Comparison of ENCODE assay signal across 23 mouse cellular contexts in the genomic region with DNA sequence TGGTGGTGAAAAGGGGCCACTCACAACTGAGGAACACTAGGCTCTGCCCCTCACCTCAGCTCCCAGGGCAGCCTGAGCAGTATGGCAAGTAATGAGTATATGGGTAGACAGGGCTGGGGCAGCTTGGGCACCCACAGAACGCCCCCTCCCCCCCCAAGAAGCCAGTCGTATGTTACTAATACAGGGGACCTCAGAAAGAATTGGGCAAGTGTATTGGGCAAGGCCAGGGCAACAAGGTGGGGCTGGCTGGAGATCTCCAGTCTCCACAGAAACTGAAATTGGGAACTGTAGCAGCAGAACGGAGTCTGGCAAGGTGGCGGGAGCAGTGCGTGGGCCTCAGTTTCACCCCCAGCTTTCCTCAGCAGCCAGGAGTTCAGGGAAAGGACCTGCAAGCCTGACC.
DNase-seq lines count a peak whose midpoint lies in the region; ATAC-seq lines count a peak whose summit lies in the region.
"Had no signal": no experiment of that assay in that cellular context is flagged by ENCODE, and none has a peak within 500 bp of the region (broad histone marks: within the 10 kb centered on the region; RNA-seq: fewer than 3 reads in every experiment).

No protein-coding gene starts in this region.

- no peak overlapping the region for H3K4me2 ChIP-seq in kidney, embryonic 16.5 days (replicated peaks; ENCODE audit: low read depth, low read length)
- H3K4me2 ChIP-seq: forebrain, embryonic 15.5 days; hindbrain, embryonic 15.5 days; kidney, embryonic 15.5 days; liver, embryonic 15.5 days; lung, embryonic 15.5 days; midbrain, embryonic 13.5 days; neural tube, embryonic 13.5 days had no signal

- DNase-seq in heart, embryonic 10.5 days (ENCODE audit: low spot score) = no peak
- DNase-seq in heart, adult 8-10 months (ENCODE audit: low spot score) = no peak
- no peak for DNase-seq in kidney, postnatal 10 days
- DNase-seq in retina, postnatal 1 day = no peak
- DNase-seq in cerebellum, adult 18-20 months = no peak
- DNase-seq: adrenal gland, postnatal 36 days; embryo, embryonic 11 days; gastrocnemius, postnatal 10 days; heart, adult 18-20 months; kidney, adult 11 months; layer of hippocampus, adult 9-11 months; right cerebral cortex, postnatal 4 days had no signal

- H3K4me3 ChIP-seq in heart, embryonic 10.5 days = no peak overlapping the region
- H3K4me3 ChIP-seq in kidney, embryonic 16.5 days (ENCODE audit: low read length) = no peak overlapping the region
- H3K4me3 ChIP-seq: forebrain, embryonic 15.5 days; hindbrain, embryonic 15.5 days; kidney, embryonic 15.5 days; liver, embryonic 15.5 days; lung, embryonic 15.5 days; midbrain, embryonic 13.5 days; neural tube, embryonic 13.5 days had no signal

- H3K9me3 ChIP-seq in heart, embryonic 10.5 days = no peaks in the 10 kb centered on the region
- no peaks in the 10 kb centered on the region for H3K9me3 ChIP-seq in kidney, embryonic 16.5 days (ENCODE audit: low read length)
- H3K9me3 ChIP-seq: forebrain, embryonic 15.5 days; hindbrain, embryonic 15.5 days; kidney, embryonic 15.5 days; liver, embryonic 15.5 days; lung, embryonic 15.5 days; midbrain, embryonic 13.5 days; neural tube, embryonic 13.5 days had no signal

- peak overlapping the region; percentile 23; the same call in 1 of the 2 replicates for H3K9ac ChIP-seq in kidney, embryonic 16.5 days (replicated peaks; ENCODE audit: low read length)
- H3K9ac ChIP-seq: forebrain, embryonic 15.5 days; hindbrain, embryonic 15.5 days; kidney, embryonic 15.5 days; liver, embryonic 15.5 days; lung, embryonic 15.5 days; midbrain, embryonic 13.5 days; neural tube, embryonic 13.5 days had no signal

- 81% methylated on average over 5 of the region's 5 CpGs for WGBS in heart, embryonic 10.5 days
- 77% methylated on average over 5 of the region's 5 CpGs for WGBS in kidney, embryonic 16.5 days

- H3K36me3 ChIP-seq in heart, embryonic 10.5 days = peaks cover 18% of the 10 kb centered on the region
- H3K36me3 ChIP-seq in kidney, embryonic 16.5 days (ENCODE audit: insufficient read depth, low read length) = no peaks in the 10 kb centered on the region
- H3K36me3 ChIP-seq: forebrain, embryonic 15.5 days; hindbrain, embryonic 15.5 days; kidney, embryonic 15.5 days; liver, embryonic 15.5 days; lung, embryonic 15.5 days; neural tube, embryonic 13.5 days had no signal

- H3K4me1 ChIP-seq in heart, embryonic 10.5 days = peaks cover 72% of the 10 kb centered on the region
- H3K4me1 ChIP-seq in kidney, embryonic 16.5 days (ENCODE audit: insufficient read depth, low read length) = peaks cover 60% of the 10 kb centered on the region

- H3K27me3 ChIP-seq in heart, embryonic 10.5 days (ENCODE audit: insufficient read depth, poor library complexity, severe bottlenecking) = peaks cover 3% of the 10 kb centered on the region
- no peaks in the 10 kb centered on the region for H3K27me3 ChIP-seq in kidney, embryonic 16.5 days (ENCODE audit: insufficient read depth, low read length)
- H3K27me3 ChIP-seq: forebrain, embryonic 15.5 days; hindbrain, embryonic 15.5 days; kidney, embryonic 15.5 days; liver, embryonic 15.5 days; lung, embryonic 15.5 days; midbrain, embryonic 13.5 days; neural tube, embryonic 13.5 days had no signal

- peak overlapping the region; percentile 8; the same call in 1 of the 2 replicates for H3K27ac ChIP-seq in heart, embryonic 10.5 days
- no peak overlapping the region for H3K27ac ChIP-seq in kidney, embryonic 16.5 days (ENCODE audit: low read length)
- H3K27ac ChIP-seq: forebrain, embryonic 15.5 days; hindbrain, embryonic 15.5 days; liver, embryonic 15.5 days; macrophage; midbrain, embryonic 13.5 days; neural tube, embryonic 13.5 days had no signal

- ATAC-seq in kidney, embryonic 16.5 days (ENCODE audit: low FRiP score, low TSS enrichment) = no peak
- peak; percentile 72 for ATAC-seq in granulocyte monocyte progenitor cell, adult 5-6 weeks (replicated peaks; ENCODE audit: poor library complexity, severe bottlenecking)
- ATAC-seq in megakaryocyte progenitor cell, adult 5-6 weeks (replicated peaks; ENCODE audit: poor library complexity) = peak; percentile 51
- ATAC-seq: forebrain, embryonic 15.5 days; midbrain, embryonic 13.5 days had no signal
